Mouse (Mus musculus) liver, embryonic 12.5 days (tissue): Measurements from ENCODE around the gene Zfp808. TPM values are rescaled to one million over a fixed set of nuclear protein-coding genes. Genes with fewer than 3 reads are reported as not detected.
"Not testable (repeated sequence)": the region's sequence is repeated elsewhere in the genome, so short reads cannot be mapped to it uniquely, and the experiment has no call there.

Source experiments
- ATAC-seq: fragments of 200-750 bp; cut with Nextera tagmentation; 2 replicates; pipeline ENCODE4 v1.8.0; 2017; ENCODE audit warnings: moderate number of reproducible peaks, mild to moderate bottlenecking, moderate library complexity
- H3K27ac ChIP-seq: fragments of 300-500 bp; sonication (generic); 2 replicates; pipeline ENCODE4 v1.5.1; 2016; ENCODE audit warnings: mild to moderate bottlenecking
- H3K27me3 ChIP-seq: fragments of 300-500 bp; sonication (generic); replicated peaks from 2 replicates; pipeline ENCODE4 v1.6.1; 2016; ENCODE audit warnings: mild to moderate bottlenecking, moderate library complexity
- H3K36me3 ChIP-seq: fragments of 300-500 bp; sonication (generic); 2 replicates; pipeline ENCODE4 v1.6.1; 2016; ENCODE audit warnings: mild to moderate bottlenecking, moderate library complexity
- H3K4me1 ChIP-seq: fragments of 300-500 bp; sonication (generic); 2 replicates; pipeline ENCODE4 v1.6.1; 2016
- H3K4me2 ChIP-seq: fragments of 300-500 bp; sonication (generic); 2 replicates; pipeline ENCODE4 v1.6.1; 2016; ENCODE audit warnings: mild to moderate bottlenecking, moderate library complexity
- H3K4me3 ChIP-seq: fragments of 300-500 bp; sonication (generic); 2 replicates; pipeline ENCODE4 v1.5.1; 2016; ENCODE audit warnings: mild to moderate bottlenecking, moderate library complexity
- H3K9ac ChIP-seq: fragments of 300-500 bp; sonication (generic); 2 replicates; pipeline ENCODE4 v1.6.1; 2016; ENCODE audit warnings: mild to moderate bottlenecking, moderate library complexity
- H3K9me3 ChIP-seq: fragments of 300-500 bp; sonication (generic); replicated peaks from 2 replicates; pipeline ENCODE4 v1.6.1; 2016; ENCODE audit warnings: mild to moderate bottlenecking, moderate library complexity
- WGBS: fragments of 180-500 bp; shearing (Covaris S2); methylation state at CpG from one replicate; pipeline ENCODE4 v1.1.7; 2016; ENCODE audit not compliant: insufficient replicate concordance; 5-methylcytosine and 5-hydroxymethylcytosine counted together
- polyA plus RNA-seq: library from polyadenylated mRNA; unstranded; fragments of >200 nt; fragmentation: Nextera tagmentation; extraction: Ambion mirVana; gene quantifications from 2 replicates; pipeline ENCODE4 v1.2.1, GENCODE M21; 2016

The Zfp808 gene
- polyA plus RNA-seq = 9.7 and 10.9 TPM in 2 replicates

GRCm38 (mm10) chr13:62129432-62130171 lies at the start of gene Zfp808:
Zfp808 (plus strand) TSS chr13:62129886.
- H3K9me3 ChIP-seq, H3K27me3 ChIP-seq, H3K36me3 ChIP-seq, H3K4me1 ChIP-seq: not testable (repeated sequence)
- peak; percentile 98 for ATAC-seq
- WGBS = 5% methylated on average over 21 of the region's 21 CpGs
- peak within 1 kb of the TSS; percentile 69 for H3K27ac ChIP-seq
- peak within 1 kb of the TSS; percentile 65 for H3K4me2 ChIP-seq
- peak within 1 kb of the TSS; percentile 79 for H3K9ac ChIP-seq
- peak within 1 kb of the TSS; percentile 76 for H3K4me3 ChIP-seq

- H3K9me3 ChIP-seq, H3K4me2 ChIP-seq, H3K4me3 ChIP-seq, H3K4me1 ChIP-seq, H3K27me3 ChIP-seq, ATAC-seq, H3K27ac ChIP-seq, H3K9ac ChIP-seq, H3K36me3 ChIP-seq: not testable (repeated sequence)
- WGBS = 53% methylated on average over 4 of the region's 4 CpGs
Measured at GRCm38 (mm10) chr13:62098786-62099185, 30.9 kb upstream of the Zfp808 start.

- not testable (repeated sequence) for H3K4me1 ChIP-seq, ATAC-seq, H3K9ac ChIP-seq, H3K9me3 ChIP-seq, H3K4me2 ChIP-seq, H3K4me3 ChIP-seq, H3K27ac ChIP-seq, H3K27me3 ChIP-seq, H3K36me3 ChIP-seq
- WGBS = 64% methylated on average over 4 of the region's 4 CpGs
Measured at GRCm38 (mm10) chr13:62099454-62099853, 30.2 kb upstream of the Zfp808 start.

GRCm38 (mm10) chr13:62102368-62102767 lies 27.3 kb upstream of the Zfp808 start:
- not testable (repeated sequence) for ATAC-seq, H3K4me2 ChIP-seq, H3K4me1 ChIP-seq, H3K36me3 ChIP-seq, H3K9me3 ChIP-seq, H3K27me3 ChIP-seq, H3K27ac ChIP-seq, H3K9ac ChIP-seq, H3K4me3 ChIP-seq
- WGBS = 46% methylated on average over 1 of the region's 1 CpGs

- H3K4me3 ChIP-seq, H3K4me1 ChIP-seq, H3K36me3 ChIP-seq, H3K27ac ChIP-seq, H3K27me3 ChIP-seq, H3K9me3 ChIP-seq, H3K4me2 ChIP-seq, ATAC-seq, H3K9ac ChIP-seq: not testable (repeated sequence)
- WGBS = 10% methylated on average over 2 of the region's 2 CpGs
Measured at GRCm38 (mm10) chr13:62115861-62116260, 13.8 kb upstream of the Zfp808 start.

DNA sequence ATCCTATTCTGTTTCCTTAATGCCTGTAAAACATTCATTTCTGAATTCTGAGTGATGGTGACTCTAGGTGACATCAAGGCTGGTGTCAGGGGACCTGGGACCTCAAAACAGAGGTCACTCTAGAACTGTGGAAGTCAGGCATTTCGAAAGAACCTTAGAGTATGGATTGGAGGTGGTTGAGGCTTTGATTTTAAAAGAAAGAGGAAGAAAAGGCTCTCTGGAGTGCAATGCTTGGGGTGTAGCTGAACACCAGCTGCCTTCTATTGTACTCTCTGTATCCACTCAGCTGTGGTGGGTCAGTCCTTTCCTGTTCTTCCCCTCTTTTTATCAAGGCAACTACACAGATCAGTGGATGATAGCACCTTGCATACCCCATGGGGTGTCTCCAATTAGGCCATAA lies 8.1 kb upstream of the Zfp808 start:
- WGBS = 46% methylated on average over 1 of the region's 1 CpGs
- not testable (repeated sequence) for H3K27me3 ChIP-seq, H3K4me3 ChIP-seq

DNA sequence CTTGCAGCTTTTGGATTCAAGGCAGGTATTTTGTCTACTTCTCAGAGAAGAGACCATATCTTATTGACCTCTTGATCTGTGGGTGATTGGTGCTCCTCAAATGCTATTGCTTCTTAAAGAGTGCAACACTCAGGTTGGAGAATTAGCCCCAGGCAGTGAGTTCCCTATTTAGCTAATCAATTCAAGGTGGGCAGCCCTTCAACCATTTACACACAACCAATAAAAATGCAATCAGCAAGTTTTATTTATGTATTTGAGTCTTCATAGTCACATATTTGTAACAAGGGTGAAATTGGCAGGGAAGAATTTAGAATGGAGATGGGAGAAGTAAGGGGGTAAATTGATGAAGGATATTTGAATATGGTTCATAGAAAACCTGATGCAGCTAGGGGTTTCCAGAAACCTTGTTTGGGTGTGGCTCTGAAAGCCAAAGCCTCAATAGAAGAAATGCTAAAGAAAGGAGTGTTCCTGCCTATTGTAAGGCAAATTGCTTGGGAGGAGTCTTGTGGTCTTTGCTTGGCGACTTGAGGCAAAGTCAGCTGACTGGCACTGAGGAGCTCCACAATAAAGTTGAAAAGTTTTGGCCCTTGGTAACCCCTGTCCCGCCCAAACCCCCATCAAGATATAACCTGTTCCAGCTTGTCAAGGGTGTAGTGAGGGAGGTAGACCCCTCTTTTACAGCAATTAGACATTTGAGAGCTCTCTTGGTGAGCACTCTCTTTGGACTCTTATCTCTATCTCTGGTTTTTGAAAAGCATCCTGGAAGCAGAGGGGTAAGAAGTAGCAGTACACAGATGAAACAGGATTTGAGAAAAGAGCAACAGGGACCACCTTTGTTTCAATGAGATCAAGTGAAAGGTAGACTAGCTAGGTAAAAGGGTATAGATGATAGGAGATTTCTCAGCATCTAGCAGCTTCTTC lies 52.4 kb downstream of the Zfp808 start:
- H3K27me3 ChIP-seq, H3K4me2 ChIP-seq, H3K4me1 ChIP-seq, H3K4me3 ChIP-seq, ATAC-seq, H3K9me3 ChIP-seq, H3K27ac ChIP-seq, H3K9ac ChIP-seq, H3K36me3 ChIP-seq: not testable (repeated sequence)
- 56% methylated on average over 2 of the region's 2 CpGs for WGBS

More for the DNA sequence above, 8.1 kb upstream of the Zfp808 start:
- not testable (repeated sequence) for ATAC-seq, H3K9me3 ChIP-seq, H3K4me1 ChIP-seq, H3K4me2 ChIP-seq, H3K27ac ChIP-seq, H3K36me3 ChIP-seq, H3K9ac ChIP-seq

DNA sequence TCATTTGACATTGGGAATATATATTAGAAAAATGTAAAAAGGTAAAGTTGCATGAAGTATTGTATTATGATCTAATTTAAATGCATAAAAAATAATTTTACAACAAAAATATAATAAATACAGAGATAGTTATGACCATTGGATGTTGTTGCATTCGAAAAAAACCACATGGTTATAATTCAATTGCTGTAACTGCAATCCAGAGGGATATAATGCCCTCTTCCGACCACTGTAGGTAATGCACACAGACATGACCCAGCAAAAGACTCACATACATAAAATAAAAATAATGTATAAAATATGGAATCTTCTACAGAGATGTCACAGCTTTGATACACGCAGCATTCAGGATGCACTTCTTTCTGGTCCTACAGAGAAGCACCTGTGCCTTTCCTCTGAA lies 115.6 kb downstream of the Zfp808 start:
- no peak overlapping the region for H3K9ac ChIP-seq
- no peak overlapping the region for H3K4me3 ChIP-seq
- 35% methylated on average over 3 of the region's 3 CpGs for WGBS
- no peaks in the 10 kb centered on the region for H3K36me3 ChIP-seq
- H3K4me2 ChIP-seq = no peak overlapping the region
- H3K27me3 ChIP-seq = no peaks in the 10 kb centered on the region
- H3K9me3 ChIP-seq = 0 out of 2 replicates have a peak, but pooled peaks cover 5% of the 10 kb centered on the region
- H3K27ac ChIP-seq = no peak overlapping the region
- ATAC-seq = no peak
- no peaks in the 10 kb centered on the region for H3K4me1 ChIP-seq

GRCm38 (mm10) chr13:62255226-62255625 lies 125.5 kb downstream of the Zfp808 start:
- H3K4me1 ChIP-seq, H3K4me3 ChIP-seq, ATAC-seq, H3K9me3 ChIP-seq, H3K36me3 ChIP-seq, H3K27me3 ChIP-seq, H3K4me2 ChIP-seq, H3K27ac ChIP-seq, H3K9ac ChIP-seq: not testable (repeated sequence)
- WGBS = 51% methylated on average over 9 of the region's 9 CpGs

DNA sequence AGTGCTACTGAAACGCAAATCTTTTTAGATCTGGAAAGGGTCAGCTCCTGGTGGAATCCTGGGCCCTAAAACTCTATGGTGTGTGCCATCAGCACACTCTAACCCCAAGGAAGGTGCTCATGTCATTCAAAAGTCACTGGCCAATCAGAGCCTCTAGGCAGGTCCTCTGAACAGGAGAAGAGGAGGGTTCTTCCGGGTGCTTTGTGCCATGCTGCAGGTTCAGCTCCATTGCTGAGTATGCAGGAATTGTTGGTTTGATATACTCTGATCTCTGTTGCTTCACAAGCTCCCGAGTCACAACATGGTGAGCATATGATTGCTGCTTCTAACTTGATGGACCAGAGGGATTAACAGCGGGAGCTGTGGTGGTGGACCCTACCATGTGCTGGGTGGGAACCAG lies 133.7 kb downstream of the Zfp808 start:
- Histone ChIP-seq H3K27ac (no peak overlapping the region), H3K36me3 (no peaks in the 10 kb centered on the region), H3K4me3 (no peak overlapping the region), H3K9me3 (peaks cover 25% of the 10 kb centered on the region), H3K9ac (no peak overlapping the region), H3K4me2 (no peak overlapping the region), H3K27me3 (no peaks in the 10 kb centered on the region), H3K4me1 (no peaks in the 10 kb centered on the region)
- WGBS = 61% methylated on average over 4 of the region's 4 CpGs
- ATAC-seq = no peak
